Mouse (Mus musculus) adrenal gland, postnatal 25 days (tissue): ENCODE results near the gene Nit2. TPM values are rescaled to one million over a fixed set of nuclear protein-coding genes. Genes with fewer than 3 reads are reported as not detected.
"Not testable (repeated sequence)": the region's sequence is repeated elsewhere in the genome, so short reads cannot be mapped to it uniquely, and the experiment has no call there.

Source experiments
- DNase-seq: peaks from one replicate; pipeline ENCODE4 v3.0.0; 2021; ENCODE audit warnings: mixed read lengths
- long read RNA-seq: library from polyadenylated mRNA; stranded (forward); transcript quantifications from one replicate; pipeline ENCODE4 v2.0.0, GENCODE M21; 2021
- total RNA-seq: library from RNA; stranded (reverse); gene quantifications from 2 replicates; pipeline ENCODE4 v1.2.3, GENCODE M21; 2021

Gene Nit2
- total RNA-seq: 53.2 and 61.0 TPM in 2 replicates
- long read RNA-seq, transcript Nit2-201 (10 exons, 1,286 nt): major isoform, 80 of 101 reads
- long read RNA-seq, transcript Nit2-203 (7 exons, 1,181 nt): minor isoform, 8 of 101 reads
- long read RNA-seq, partial matches to known transcripts: 7 of 101 reads
- long read RNA-seq, other reads (novel, unspliced or antisense): 5 of 101 reads

DNA sequence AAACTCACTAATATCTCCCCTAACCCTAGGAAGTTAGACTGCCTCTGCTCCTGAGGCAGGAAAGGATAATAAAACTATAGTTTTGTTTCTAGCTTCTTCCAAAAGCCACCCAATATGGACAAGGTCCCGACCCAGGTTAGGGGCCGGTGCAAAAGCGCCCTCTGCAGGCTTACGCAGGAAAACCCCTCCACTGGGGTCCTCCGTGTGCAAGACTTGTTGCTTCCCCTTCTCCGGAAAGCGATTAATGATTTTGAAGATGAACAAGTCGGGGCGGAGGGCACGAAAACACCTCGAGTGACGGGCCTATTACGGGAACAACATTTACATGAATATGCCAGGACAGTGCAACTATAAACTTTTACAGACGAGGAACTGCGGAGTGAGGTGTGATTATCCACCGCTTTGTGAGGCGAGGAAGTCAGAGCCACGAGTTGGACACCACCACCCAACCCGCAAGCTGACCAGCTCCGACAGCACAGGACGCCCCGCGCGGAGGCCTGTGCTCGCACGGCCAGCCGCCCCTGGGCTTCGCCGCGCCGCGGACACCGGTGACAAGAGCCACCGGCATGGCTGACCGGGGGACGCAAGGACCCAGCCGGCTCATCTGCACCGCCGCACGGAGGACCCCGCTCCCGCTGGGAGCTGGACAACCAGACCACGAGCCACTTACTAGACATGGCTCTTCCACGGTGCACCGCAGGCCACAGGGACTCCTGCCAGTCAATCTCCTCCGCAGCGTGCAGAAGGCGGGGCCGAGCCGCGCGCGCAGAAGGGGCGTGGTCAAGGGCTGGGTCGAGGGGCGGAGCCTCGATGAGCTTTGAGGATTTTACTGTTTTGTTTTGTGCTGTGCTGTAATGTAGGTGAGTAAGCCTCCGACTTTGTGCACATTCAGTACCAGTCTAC is at the start of gene Nit2:
TSS of gene Nit2 (minus strand) at position 731 of the 903 bp plus-strand sequence.
- peak; percentile 98 for DNase-seq

DNA sequence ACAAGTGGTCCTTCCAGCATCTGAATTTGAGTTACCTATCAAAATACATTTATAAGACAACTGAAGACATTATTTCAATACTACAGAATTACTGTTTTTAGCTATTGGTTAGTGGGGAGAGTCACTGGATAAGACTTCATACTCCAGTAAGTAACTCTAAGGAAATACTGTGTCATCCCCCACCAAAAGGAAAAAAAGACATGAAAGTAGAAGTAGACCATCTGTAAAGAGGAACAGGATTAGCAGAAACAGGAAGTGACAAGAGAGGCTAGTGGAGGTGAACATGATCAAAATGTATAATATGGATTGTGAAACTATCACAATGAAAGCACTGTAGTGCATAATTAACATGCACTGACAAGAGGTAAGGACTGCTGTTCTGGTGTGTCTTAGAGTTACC is 48.8 kb upstream of the Nit2 start:
- DNase-seq: no peak

DNA sequence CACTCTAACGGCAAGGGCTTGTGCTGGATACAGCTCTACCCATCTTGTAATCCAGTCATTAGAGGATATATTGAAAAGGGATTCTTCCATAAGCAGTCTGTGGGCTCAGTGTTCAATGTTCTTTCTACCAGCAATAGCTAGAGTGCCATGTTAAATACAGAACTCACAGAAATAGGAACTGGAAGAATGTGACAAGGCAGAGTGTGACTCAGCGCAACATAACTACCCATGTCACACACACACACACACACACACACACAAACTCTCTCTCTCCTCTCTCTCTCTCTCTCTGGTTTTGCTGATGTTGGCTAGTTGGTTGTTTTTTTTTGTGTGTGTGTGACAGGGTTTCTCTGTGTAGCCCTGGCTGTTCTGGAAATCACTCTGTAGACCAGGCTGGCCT is 43.9 kb upstream of the Nit2 start:
- DNase-seq: no peak

- DNase-seq: no peak
Measured at GRCm38 (mm10) chr16:57208342-57208741, 41.2 kb upstream of the Nit2 start.

- DNase-seq: no peak
Measured at GRCm38 (mm10) chr16:57197281-57197680, 30.1 kb upstream of the Nit2 start.

GRCm38 (mm10) chr16:57196590-57196989 is 29.4 kb upstream of the Nit2 start:
- no peak for DNase-seq

DNA sequence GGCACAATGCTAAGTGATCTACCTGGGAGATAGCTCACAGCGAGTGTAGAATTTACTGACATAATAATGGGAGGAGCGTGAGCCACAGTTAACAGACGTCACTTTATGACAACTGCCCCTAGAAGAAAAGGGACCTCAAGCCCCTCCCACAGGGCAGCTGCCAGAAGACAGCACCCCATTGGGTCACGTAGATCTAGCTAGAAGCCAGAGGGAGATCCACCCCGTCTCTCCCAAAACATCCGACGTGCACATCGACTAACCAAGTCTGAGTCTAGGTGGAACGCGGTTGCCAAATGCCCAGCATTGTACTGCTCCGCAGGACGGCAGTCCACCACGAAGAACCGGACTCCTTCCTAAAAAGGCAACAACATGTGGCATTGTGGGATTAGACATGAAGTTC is 24.1 kb upstream of the Nit2 start:
- DNase-seq: no peak

DNA sequence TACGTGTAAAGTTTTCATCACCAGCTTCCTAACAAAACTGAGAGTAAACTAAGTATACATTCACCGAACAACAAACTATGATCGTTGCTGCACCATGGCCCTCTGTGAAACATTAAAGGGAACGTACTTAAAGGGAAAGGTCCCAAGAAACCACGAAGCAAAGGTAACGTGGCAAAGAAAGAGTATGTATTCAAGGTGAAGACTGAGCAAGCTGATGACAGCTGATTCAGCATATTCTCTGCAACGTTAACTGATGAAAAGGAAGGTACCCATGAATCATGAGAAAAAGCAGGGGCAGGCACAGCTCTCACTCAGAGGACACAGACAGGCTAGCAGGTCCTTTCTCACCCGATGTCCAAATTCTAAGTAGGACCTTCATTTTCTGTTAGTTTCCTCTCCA is 23.2 kb upstream of the Nit2 start:
- no peak for DNase-seq

- no peak for DNase-seq
Measured at GRCm38 (mm10) chr16:57189493-57189892, 22.4 kb upstream of the Nit2 start.

- DNase-seq: no peak
Measured at GRCm38 (mm10) chr16:57186618-57187017, 19.5 kb upstream of the Nit2 start.

DNA sequence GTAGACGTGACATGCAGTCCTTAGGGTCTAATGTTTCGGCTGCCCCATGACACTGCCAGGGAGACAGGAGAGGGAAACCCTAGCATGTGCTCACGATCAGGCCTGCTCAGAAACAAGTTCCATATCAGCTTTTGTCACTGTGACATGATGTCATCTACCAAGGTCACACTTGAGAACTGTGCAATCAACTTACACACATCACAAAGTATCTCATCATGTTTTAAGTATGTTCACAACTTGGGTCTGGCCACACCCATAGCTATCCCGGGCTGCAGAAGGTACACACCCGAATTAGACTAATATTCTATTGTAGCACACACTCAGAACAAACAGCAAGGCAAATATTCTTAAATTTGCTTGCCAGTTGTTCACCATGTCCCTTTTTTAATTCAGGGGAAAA is 14.9 kb upstream of the Nit2 start:
- no peak for DNase-seq

DNA sequence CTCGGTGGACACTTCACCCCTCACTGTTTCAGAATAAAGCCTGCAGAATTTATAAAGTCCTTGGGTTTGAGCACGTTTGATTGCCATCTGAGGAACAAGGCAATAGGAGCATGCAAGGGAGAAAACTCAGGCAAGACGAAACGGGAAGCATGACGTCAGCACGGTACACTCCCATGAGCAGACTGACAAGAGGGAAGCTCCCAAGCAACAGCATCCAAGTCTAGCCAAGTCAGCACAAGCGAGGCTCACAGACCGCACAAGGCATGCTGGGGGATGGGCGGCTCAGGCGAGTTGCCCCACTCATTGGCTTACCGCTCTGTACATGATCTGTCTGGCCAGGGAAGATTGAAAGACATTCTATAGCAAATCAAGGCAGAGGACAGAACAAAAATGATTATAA is 14.0 kb upstream of the Nit2 start:
- no peak for DNase-seq

DNA sequence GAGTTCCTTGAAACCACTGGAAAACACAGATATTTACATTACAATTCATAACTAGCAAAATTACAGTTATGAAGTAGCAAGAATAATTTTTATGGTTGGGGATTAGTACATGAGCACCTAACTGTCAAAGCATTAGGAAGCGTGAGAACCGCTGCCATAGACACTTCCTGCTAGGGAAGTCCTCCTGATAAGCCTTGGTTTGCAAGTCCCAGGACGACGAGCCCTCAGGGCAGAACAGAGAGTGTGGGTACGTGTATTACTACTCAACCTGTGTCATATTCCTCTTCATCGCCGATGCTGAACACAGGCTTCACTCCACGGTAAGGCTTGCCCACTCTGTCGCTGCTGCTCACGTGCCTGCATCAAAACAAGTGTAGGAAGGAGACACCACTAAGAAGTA is 10.5 kb upstream of the Nit2 start:
- DNase-seq: no peak

DNA sequence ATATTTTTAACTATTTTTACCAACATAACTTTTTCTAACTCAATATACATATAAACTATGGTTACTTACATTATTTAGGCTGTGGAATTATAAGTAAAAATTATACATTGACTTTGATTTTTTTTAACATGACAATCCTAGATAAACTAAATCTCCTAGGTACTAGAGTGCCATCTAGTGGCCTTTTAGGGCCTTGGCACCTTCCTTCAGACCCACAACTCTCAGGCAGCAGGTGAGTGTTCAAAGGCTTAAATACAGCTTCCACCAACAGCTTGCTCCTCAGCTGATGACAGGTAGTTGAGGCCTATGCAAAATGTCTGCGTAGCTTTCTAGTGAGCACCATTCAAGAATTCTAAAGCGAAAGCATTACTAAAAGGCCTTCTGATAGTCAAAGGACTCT is 10.1 kb upstream of the Nit2 start:
- no peak for DNase-seq

- DNase-seq: no peak
Measured at GRCm38 (mm10) chr16:57176276-57176675, 9.1 kb upstream of the Nit2 start.

DNA sequence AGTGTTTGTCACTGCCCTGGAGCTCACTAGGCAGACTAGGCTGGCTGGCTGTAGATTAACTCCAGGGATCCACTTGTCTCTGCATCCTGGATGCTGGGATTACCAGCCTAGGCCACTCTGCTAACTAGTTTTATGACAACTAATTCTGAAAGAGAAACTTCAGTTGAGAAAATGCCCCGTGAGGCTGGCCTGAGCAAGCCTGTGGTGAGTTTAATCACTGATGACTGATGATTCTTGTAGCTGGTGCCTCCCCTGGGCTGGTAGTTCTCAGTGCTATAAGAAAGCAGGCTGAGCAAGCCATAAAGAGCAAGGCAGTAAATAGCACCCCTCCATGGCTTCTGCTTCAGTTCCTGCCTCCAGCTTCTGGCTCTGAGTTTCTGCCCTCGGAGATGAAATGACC is 8.6 kb upstream of the Nit2 start:
- DNase-seq: no peak

- not testable (repeated sequence) for DNase-seq
Measured at GRCm38 (mm10) chr16:57174480-57174879, 7.3 kb upstream of the Nit2 start.

DNA sequence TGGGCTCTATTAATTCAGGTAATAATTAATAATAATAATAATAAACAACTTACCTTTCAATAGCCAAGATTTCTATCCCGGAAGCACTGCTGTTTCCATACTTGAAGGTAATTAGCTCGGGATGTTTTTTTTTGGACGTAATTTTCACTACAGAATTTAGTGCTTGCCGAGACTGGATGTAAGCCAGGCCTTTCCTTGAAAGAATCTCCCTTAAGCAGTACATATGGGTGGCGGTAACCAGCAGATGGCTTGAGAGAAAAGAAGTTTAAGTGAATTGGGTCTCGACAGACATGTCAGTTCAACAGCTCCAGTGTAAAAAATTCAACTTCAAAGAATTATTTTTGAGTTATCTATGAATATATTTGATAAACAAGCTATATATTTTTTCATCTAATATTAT is 4.4 kb upstream of the Nit2 start:
- DNase-seq: no peak

DNA sequence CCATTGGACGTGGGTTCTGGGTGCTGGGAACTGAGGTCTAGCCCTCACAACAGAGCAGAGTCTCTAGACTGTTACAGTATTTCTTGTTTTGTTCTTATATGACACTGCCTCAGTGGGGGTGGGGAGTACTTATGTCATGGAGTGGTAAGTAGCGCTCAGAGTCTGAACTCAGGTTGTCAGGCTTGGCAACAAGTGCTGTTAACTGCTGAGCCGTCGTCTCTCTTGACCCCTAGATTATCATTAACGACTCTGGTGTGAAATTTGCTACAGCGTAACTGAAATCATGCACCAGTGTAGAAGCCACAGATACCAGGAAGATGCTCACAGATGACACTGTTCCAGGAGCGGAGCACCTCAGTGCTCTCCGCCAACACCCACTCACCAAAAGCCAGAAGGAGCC is 4.0 kb upstream of the Nit2 start:
- DNase-seq: no peak

DNA sequence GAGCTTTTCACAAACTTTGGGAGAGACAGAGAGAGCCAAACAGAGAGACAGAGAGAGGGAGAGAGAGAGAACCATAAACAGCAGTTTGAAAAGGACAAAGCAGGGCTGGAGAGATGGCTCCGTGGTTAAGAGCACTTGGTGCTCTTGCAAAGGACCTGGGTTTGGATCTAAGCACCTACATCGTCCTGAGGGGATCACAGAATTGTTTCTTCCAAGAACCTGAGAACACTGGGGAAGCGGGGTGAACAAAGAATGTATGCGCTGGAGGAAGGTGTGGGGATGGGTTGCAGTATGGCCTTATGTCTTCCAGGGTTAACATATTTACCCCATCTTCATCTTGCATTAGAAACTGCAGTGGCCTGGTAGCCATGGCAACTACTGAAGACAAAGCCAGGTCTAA is 1.1 kb upstream of the Nit2 start:
- no peak for DNase-seq

DNA sequence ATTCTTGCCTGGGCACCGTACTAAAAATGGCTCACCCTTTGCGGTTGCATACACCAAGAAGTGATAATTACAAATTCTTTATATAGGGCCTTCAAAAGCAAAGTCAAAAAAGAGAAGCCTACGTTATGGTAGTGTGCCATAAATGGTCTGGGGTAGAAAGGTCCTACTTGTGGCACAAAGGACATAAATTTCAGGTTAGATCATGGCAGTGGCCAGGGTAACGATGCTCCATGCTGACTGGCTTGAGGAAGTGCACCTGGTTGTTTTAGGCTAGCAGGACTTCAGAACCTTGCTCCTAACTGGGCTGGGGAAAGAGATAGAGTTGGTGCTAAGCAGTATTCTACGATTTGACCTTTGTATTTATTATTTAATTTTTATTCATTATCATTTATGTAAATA is 372 bp upstream of the Nit2 start:
- no peak for DNase-seq

- DNase-seq: no peak
Measured at GRCm38 (mm10) chr16:57166086-57166485, 1.1 kb downstream of the Nit2 start.

GRCm38 (mm10) chr16:57165157-57165556 is 2.0 kb downstream of the Nit2 start:
- DNase-seq: no peak

GRCm38 (mm10) chr16:57163694-57164093 is 3.4 kb downstream of the Nit2 start:
- DNase-seq: no peak
